Mouse (Mus musculus): ENCODE results near the gene Rin2.

Gene Rin2

DNA sequence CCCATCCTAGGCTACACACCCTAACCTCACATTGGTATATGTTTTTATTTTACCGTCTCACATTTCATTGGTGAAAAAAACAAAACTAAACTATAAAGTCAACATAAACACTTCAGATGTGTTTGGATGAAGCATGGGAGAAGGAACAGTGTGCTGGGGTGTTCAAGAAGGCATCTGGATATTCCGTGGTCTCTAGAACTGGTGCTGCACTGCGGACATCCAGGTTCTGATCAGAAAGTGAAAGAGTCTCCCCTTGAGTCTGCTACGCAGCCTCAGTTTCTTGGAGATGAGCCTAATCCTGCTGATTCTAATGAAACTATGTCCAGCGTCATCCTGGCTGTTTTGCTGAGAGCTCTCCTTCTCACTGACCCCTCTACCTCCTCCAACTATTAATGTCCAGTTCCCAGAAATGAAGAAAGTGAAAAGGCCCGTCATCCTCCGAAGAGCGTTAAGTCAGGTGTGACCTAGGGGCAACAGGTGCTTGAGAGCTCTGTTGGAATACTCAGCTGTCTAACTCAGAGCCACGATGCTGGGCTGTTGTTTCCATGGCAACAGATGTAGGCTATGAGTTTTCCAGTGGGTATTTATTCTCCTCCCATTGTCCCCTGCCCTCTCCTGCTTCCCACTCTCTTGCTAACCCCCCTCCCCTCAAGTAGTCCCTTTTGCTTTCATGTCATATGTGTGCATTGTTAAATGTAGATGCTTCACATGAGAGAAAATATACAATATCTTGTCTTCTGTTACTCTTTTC is 164.7 kb downstream of the Rin2 start:
- TF ChIP-seq GATA4 (IDR thresholded peaks at IDR 0.05; ENCODE audit: insufficient replicate concordance, low read length), result no peak

- TF ChIP-seq GATA4 (IDR thresholded peaks at IDR 0.05; ENCODE audit: insufficient replicate concordance, low read length), result no peak
Observed at GRCm38 (mm10) chr2:145840320-145840719, 165.3 kb downstream of the Rin2 start.

- TF ChIP-seq GATA4 (IDR thresholded peaks at IDR 0.05; ENCODE audit: insufficient replicate concordance, low read length), result no peak
Observed at GRCm38 (mm10) chr2:145840910-145841870, 166.2 kb downstream of the Rin2 start.

- no peak for TF ChIP-seq GATA4 (IDR thresholded peaks at IDR 0.05; ENCODE audit: insufficient replicate concordance, low read length)
Observed at GRCm38 (mm10) chr2:145843322-145843721, 168.3 kb downstream of the Rin2 start.

GRCm38 (mm10) chr2:145846595-145846994 is 171.6 kb downstream of the Rin2 start:
- no peak for TF ChIP-seq GATA4 (IDR thresholded peaks at IDR 0.05; ENCODE audit: insufficient replicate concordance, low read length)

GRCm38 (mm10) chr2:145849170-145849905 is 174.3 kb downstream of the Rin2 start:
- no peak for TF ChIP-seq GATA4 (IDR thresholded peaks at IDR 0.05; ENCODE audit: insufficient replicate concordance, low read length)

DNA sequence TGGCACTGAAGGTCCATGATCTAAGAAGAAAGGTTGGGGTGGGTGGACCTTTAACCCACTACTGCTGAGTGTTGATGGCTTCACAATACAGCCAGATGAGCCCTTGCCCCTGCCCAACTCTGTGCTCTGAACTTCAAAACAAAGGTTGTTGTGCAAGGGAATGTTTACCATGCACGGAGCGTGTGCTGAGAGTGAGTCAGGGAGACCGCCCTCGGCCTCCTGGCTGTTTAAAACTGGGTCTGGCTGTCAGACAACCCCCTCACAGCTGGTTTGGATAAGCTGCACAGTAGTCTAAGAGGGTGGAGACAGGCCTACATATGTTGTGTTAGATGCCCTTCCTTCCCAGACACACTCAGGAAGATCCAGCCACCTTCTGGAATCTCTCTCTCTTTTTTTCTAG is 175.8 kb downstream of the Rin2 start:
- TF ChIP-seq GATA4 (IDR thresholded peaks at IDR 0.05; ENCODE audit: insufficient replicate concordance, low read length), result no peak

GRCm38 (mm10) chr2:145855831-145856230 is 180.8 kb downstream of the Rin2 start:
- no peak for TF ChIP-seq GATA4 (IDR thresholded peaks at IDR 0.05; ENCODE audit: insufficient replicate concordance, low read length)

DNA sequence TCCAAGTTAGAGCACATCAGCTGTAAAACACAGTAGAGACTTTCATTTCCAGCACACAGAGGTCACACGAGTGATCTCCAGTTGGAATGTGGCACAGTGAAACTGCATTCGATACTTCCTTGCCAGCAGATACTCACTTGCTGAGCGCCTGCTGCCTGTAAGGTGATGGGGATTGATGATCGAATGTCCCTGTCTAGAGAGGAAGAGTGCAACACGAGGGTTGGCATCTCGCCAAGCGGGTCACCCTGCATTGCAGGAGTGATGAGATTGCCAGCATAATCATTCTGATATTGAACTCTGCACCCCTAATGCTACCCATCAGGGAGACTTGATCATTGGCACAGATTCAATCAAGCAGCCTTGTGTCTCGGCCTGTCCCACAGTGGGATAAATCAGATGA is 182.8 kb downstream of the Rin2 start:
- no peak for TF ChIP-seq GATA4 (IDR thresholded peaks at IDR 0.05; ENCODE audit: insufficient replicate concordance, low read length)

DNA sequence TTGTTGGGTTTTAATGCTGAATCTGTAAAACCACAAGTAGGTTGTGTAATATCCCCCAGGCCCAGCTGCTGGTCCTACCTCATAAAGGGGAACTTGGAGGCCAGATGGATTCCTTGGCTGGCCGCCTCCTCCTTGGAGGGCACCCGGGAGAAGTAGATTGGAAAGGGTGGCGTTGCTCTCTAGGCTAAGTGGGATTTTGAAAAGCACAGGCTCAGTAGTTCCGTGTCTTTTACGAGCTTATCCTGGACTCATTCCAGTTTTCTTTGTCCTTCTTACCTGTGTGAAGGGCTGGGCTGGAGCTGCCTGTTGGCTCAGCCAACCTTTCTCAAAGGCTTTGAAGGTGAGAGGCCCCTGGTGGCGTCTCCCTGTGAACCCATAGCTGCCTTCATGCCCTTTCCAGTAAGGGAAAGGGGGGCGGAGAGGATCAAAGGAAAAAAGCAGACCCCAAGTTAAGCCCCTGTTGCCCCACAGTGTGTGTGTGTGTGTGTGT is 184.5 kb downstream of the Rin2 start:
- no peak for TF ChIP-seq GATA4 (IDR thresholded peaks at IDR 0.05; ENCODE audit: insufficient replicate concordance, low read length)

DNA sequence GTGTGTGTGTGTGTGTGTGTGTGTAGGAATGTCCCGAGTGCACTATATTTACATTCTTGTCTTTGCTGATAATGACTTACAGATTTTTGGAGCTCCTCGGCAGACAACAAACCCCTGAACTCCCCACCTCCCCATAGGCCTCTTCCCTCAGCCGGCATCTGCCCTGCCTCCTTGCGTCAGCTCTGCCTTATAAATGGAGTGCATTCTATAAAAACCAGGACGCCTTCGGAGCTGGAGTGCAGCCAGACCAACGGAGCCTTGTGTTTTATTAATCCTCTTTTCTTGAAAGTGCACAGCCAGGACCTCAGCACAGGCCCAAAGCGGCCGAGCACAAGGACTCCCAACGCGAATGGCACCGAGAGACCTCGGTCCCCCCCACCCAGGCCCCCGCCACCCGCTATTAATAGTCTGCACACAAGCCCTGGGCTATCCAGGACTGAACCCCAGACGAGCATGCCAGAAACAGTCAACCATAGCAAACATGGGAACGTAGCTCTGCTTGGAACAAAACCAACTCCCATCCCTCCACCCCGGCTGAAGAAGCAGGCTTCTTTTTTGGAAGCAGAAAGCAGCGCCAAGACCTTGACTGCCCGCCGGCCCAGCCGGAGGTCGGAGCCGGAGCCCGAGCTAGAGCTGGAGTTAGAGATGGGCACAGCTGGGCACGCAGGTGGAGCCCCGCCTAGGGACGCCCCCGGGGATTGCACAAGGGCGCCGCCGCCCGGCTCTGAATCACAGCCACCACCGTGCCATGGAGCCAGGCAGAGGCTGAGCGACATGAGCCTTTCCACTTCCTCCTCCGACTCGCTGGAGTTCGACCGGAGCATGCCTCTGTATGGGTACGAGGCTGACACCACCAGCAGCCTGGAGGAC is 185.2 kb downstream of the Rin2 start:
- TF ChIP-seq GATA4 (IDR thresholded peaks at IDR 0.05; ENCODE audit: insufficient replicate concordance, low read length), result no peak

GRCm38 (mm10) chr2:145861193-145862123 is 186.4 kb downstream of the Rin2 start:
- no peak for TF ChIP-seq GATA4 (IDR thresholded peaks at IDR 0.05; ENCODE audit: insufficient replicate concordance, low read length)

- TF ChIP-seq GATA4 (IDR thresholded peaks at IDR 0.05; ENCODE audit: insufficient replicate concordance, low read length), result no peak
Observed at GRCm38 (mm10) chr2:145862206-145862817, 187.3 kb downstream of the Rin2 start.

All from liver, adult (tissue).